9 mouse cellular contexts compared by ENCODE assay signal in the genomic region with DNA sequence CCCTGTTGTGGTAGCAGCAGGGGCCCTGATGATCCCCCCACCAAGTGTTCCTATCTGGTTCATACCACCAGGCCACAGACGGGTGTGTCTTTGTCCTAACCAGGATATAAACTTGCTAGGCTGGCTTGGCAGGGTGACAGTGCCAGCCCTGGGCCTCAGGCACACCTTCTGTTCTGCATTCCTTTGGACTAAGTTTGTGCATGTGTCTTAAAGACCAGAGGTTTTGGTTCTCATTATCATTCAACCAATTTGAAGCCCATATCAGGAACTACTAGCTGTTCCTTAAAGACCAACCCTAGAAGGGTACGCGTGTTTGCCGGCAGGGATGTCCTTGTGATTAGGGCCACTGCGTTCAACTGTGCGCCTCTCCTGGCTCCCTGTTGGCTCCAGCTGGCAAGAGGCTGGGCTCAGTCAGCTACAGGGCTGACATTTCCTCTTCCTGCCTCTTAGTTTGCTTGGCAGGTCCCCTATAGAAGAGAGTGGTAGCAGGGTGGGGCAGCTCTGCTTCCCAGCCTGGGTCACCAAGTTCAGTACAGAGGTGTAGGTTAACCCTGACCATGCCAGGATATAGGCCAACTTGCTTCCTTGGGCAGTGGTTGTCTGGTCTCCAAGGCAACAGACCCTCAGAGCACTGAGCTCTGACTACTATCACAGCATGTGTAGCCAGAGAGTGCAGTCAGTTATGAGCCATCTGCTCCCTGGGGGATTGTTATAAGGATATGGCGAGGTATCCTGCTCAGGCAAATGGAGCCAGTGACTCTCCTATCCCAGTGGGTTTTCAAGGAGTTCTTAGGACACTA. TPM values are rescaled to one million over a fixed set of nuclear protein-coding genes. Genes with fewer than 3 reads are reported as not detected.
DNase-seq lines count a peak whose midpoint lies in the region; ATAC-seq and TF ChIP-seq lines count a peak whose summit lies in the region.
"Had no signal": no experiment of that assay in that cellular context is flagged by ENCODE, and none has a peak within 500 bp of the region (broad histone marks: within the 10 kb centered on the region; RNA-seq: fewer than 3 reads in every experiment).

No protein-coding gene starts in this region.

- no peak overlapping the region for H3K27ac ChIP-seq in heart, postnatal 0 days (ENCODE audit: low read depth)
- peak overlapping the region; percentile 50 for H3K27ac ChIP-seq in MEL (ENCODE audit: control insufficient read depth, low read depth, low read length)
- H3K27ac ChIP-seq: hindbrain, postnatal 0 days had no signal

- H3K36me3 ChIP-seq in heart, postnatal 0 days (replicated peaks; ENCODE audit: control insufficient read depth, insufficient read depth, low read length) = peaks cover 40% of the 10 kb centered on the region
- H3K36me3 ChIP-seq in MEL (ENCODE audit: control insufficient read depth in 1 of 2, insufficient read depth in 2 of 2, low read length in 2 of 2) = peaks cover 0 to 11% of the 10 kb centered on the region in 2 experiments; a peak in 2 of 4 replicates

- no peak overlapping the region for H3K9ac ChIP-seq in heart, postnatal 0 days (replicated peaks; ENCODE audit: low read depth, low read length)
- no peak overlapping the region for H3K9ac ChIP-seq in MEL (ENCODE audit: control insufficient read depth, low read depth, low read length, poor library complexity, severe bottlenecking)

- TF ChIP-seq POLR2A in MEL (IDR thresholded peaks at IDR 0.05; ENCODE audit: control insufficient read depth in 1 of 2, insufficient read depth in 1 of 2, low read depth in 1 of 2, low read length in 2 of 2, poor library complexity in 1 of 2) = no peak

- H3K79me2 ChIP-seq in MEL (ENCODE audit: control insufficient read depth, insufficient read depth, low read length, poor library complexity) = no peaks in the 10 kb centered on the region

- H3K4me1 ChIP-seq in heart, postnatal 0 days (ENCODE audit: control insufficient read depth, insufficient read depth) = peaks cover 12% of the 10 kb centered on the region
- peaks cover 7 to 35% of the 10 kb centered on the region in 2 experiments for H3K4me1 ChIP-seq in MEL (ENCODE audit: control insufficient read depth in 1 of 2, insufficient read depth in 2 of 2, low read length in 2 of 2)

- ATAC-seq in heart, postnatal 0 days (ENCODE audit: insufficient read depth, low read depth) = peak; percentile 43
- ATAC-seq: hindbrain, postnatal 0 days had no signal

- no peak for TF ChIP-seq CTCF in heart, postnatal 0 days (IDR thresholded peaks at IDR 0.05; ENCODE audit: low read depth)
- no peak for TF ChIP-seq CTCF in MEL (IDR thresholded peaks at IDR 0.05 in 2 of 3, conservative IDR thresholded peaks at IDR 0.05 in 1 of 3; ENCODE audit: control insufficient read depth in 1 of 3, insufficient read depth in 1 of 3, low read depth in 2 of 3, low read length in 3 of 3, poor library complexity in 1 of 3, severe bottlenecking in 1 of 3)

- DNase-seq in heart, postnatal 0 days (ENCODE audit: low spot score) = no peak
- no peak for DNase-seq in heart, adult 11 months
- peak; percentile 77 for DNase-seq in MEL (ENCODE audit: low read depth, low spot score)
- DNase-seq in gonadal fat pad, adult 2 months (ENCODE audit: low read depth) = peak; percentile 66
- peak; percentile 76 to 87 for DNase-seq in lung, adult 18-20 months
- DNase-seq in adrenal gland, adult (ENCODE audit: inconsistent age in 2 of 2, low spot score in 1 of 2) = no peak
- DNase-seq in retina, postnatal 1 day = no peak
- no peak for DNase-seq in yolk sac, embryonic 10.5 days (ENCODE audit: low spot score)

- H3K27me3 ChIP-seq in heart, postnatal 0 days (ENCODE audit: control insufficient read depth, insufficient read depth, low read length) = peaks cover 41% of the 10 kb centered on the region
- H3K27me3 ChIP-seq in MEL (ENCODE audit: control insufficient read depth in 1 of 2, insufficient read depth in 2 of 2, low read length in 2 of 2) = no peaks in the 10 kb centered on the region

- H3K4me2 ChIP-seq in heart, postnatal 0 days (ENCODE audit: low read depth, low read length) = no peak overlapping the region

- no peak overlapping the region for H3K4me3 ChIP-seq in heart, postnatal 0 days (ENCODE audit: low read depth, low read length)
- H3K4me3 ChIP-seq in MEL (ENCODE audit: control insufficient read depth in 1 of 2, insufficient read depth in 1 of 2, low read depth in 2 of 2, low read length in 2 of 2) = no peak overlapping the region

- 24% methylated on average over 7 of the region's 7 CpGs for WGBS in heart, postnatal 0 days

- no peaks in the 10 kb centered on the region for H3K9me3 ChIP-seq in heart, postnatal 0 days (replicated peaks; ENCODE audit: control insufficient read depth, low read length)
- H3K9me3 ChIP-seq in MEL (replicated peaks; ENCODE audit: insufficient read depth, low read length) = no peaks in the 10 kb centered on the region

- TF ChIP-seq RAD21 in MEL (IDR thresholded peaks at IDR 0.05; ENCODE audit: low read depth, low read length) = no peak

- no peak for TF ChIP-seq EP300 in heart, postnatal 0 days (IDR thresholded peaks at IDR 0.05; ENCODE audit: low read depth)
- peak in 1 of 2 experiments; percentile 50; a peak in 2 of 4 replicates for TF ChIP-seq EP300 in MEL (IDR thresholded peaks at IDR 0.05; ENCODE audit: low read depth in 1 of 2, low read length in 2 of 2)

TF ChIP-seq in MEL, 35 proteins besides CTCF, POLR2A, EP300 and RAD21 (continues in another document):
- no peak for TF ChIP-seq JUND (IDR thresholded peaks at IDR 0.05; ENCODE audit: low read depth, low read length)
- no peak for TF ChIP-seq ZC3H11A (IDR thresholded peaks at IDR 0.05; ENCODE audit: low read depth, low read length)
- 0 out of 2 replicates have a peak, but pooled peaks have one; percentile 31 for TF ChIP-seq MYC (IDR thresholded peaks at IDR 0.05; ENCODE audit: low read depth, low read length)
- TF ChIP-seq GATA1 (IDR thresholded peaks at IDR 0.05; ENCODE audit: low read depth, low read length) = no peak
- TF ChIP-seq KAT2A (conservative IDR thresholded peaks at IDR 0.05; ENCODE audit: low read depth, low read length) = no peak
- no peak for TF ChIP-seq ZMIZ1 (IDR thresholded peaks at IDR 0.05; ENCODE audit: low read depth, low read length)
- TF ChIP-seq UBTF (IDR thresholded peaks at IDR 0.05; ENCODE audit: borderline replicate concordance, insufficient read depth, low read depth, low read length) = no peak
- TF ChIP-seq CHD1 (IDR thresholded peaks at IDR 0.05; ENCODE audit: low read depth, low read length) = no peak
- TF ChIP-seq CHD2 (IDR thresholded peaks at IDR 0.05; ENCODE audit: low read length) = no peak
- 0 out of 2 replicates have a peak, but pooled peaks have one; percentile 11 for TF ChIP-seq TCF12 (IDR thresholded peaks at IDR 0.05; ENCODE audit: low read depth, low read length)
- no peak for TF ChIP-seq MXI1 (IDR thresholded peaks at IDR 0.05; ENCODE audit: low read depth, low read length)
- no peak for TF ChIP-seq ZNF384 (IDR thresholded peaks at IDR 0.05; ENCODE audit: low read depth, low read length)
- TF ChIP-seq MAZ (IDR thresholded peaks at IDR 0.05; ENCODE audit: low read depth, low read length) = no peak
- no peak for TF ChIP-seq TBP (IDR thresholded peaks at IDR 0.05; ENCODE audit: low read depth, low read length)
- TF ChIP-seq RCOR1 (IDR thresholded peaks at IDR 0.05; ENCODE audit: low read depth, low read length) = no peak
- TF ChIP-seq ETS1 (IDR thresholded peaks at IDR 0.05; ENCODE audit: low read depth, low read length) = 0 out of 2 replicates have a peak, but pooled peaks have one; percentile 28
- TF ChIP-seq BHLHE40 (IDR thresholded peaks at IDR 0.05; ENCODE audit: borderline replicate concordance, low read depth, low read length) = peak; percentile 39; the same call in 1 of the 2 replicates

RNA-seq across cellular contexts. Expression of gene Tmem210, which starts 0.9 kb away (rescaled TPM):
- not detected in 2 replicates for total RNA-seq in heart, postnatal 0 days (2014; rRNA removed; ENCODE audit: low replicate concordance)
- not detected in 2 replicates for polyA plus RNA-seq in heart, postnatal 0 days (2015; fragmentation: Nextera tagmentation; extraction: Ambion mirVana)
- total RNA-seq in MEL (2012; rRNA removed) = not detected in 2 replicates
- polyA plus RNA-seq in MEL (2012; ENCODE audit: insufficient read depth in 1 of 2, insufficient read length in 2 of 2, low read depth in 1 of 2, low replicate concordance in 2 of 2, missing spikeins in 1 of 2) = not detected
- polyA plus RNA-seq in gonadal fat pad, adult 2 months (2012; rRNA removed) = 1.4 and 2.0 TPM in 2 replicates
- total RNA-seq: hindbrain, postnatal 0 days had no signal
- polyA plus RNA-seq: hindbrain, postnatal 0 days had no signal

RNA-seq across cellular contexts. Expression of gene Lrrc26, which starts 2.7 kb away (rescaled TPM):
- total RNA-seq in heart, postnatal 0 days (2014; rRNA removed; ENCODE audit: low replicate concordance) = not detected in 2 replicates
- 1.2 TPM in 1 of 2 replicates, not detected in the other for polyA plus RNA-seq in heart, postnatal 0 days (2015; fragmentation: Nextera tagmentation; extraction: Ambion mirVana)
- total RNA-seq in MEL (2012; rRNA removed) = not detected in 2 replicates
- polyA plus RNA-seq in MEL (2012; ENCODE audit: insufficient read depth in 1 of 2, insufficient read length in 2 of 2, low read depth in 1 of 2, low replicate concordance in 2 of 2, missing spikeins in 1 of 2) = not detected
- 5.1 and 7.0 TPM in 2 replicates for polyA plus RNA-seq in gonadal fat pad, adult 2 months (2012; rRNA removed)

RNA-seq across cellular contexts. Expression of gene Anapc2, which starts 14.8 kb away (rescaled TPM):
- 31.4 and 48.6 TPM in 2 replicates for total RNA-seq in heart, postnatal 0 days (2014; rRNA removed; ENCODE audit: low replicate concordance)
- 41.0 and 46.5 TPM in 2 replicates for polyA plus RNA-seq in heart, postnatal 0 days (2015; fragmentation: Nextera tagmentation; extraction: Ambion mirVana)
- 9.8 and 10.3 TPM in 2 replicates for total RNA-seq in MEL (2012; rRNA removed)
- 10 to 100 TPM in 1 of 2 experiments, not detected in 1; 67.0 TPM for polyA plus RNA-seq in MEL (2012; ENCODE audit: insufficient read depth in 1 of 2, insufficient read length in 2 of 2, low read depth in 1 of 2, low replicate concordance in 2 of 2, missing spikeins in 1 of 2)
- 119 and 122 TPM in 2 replicates for polyA plus RNA-seq in gonadal fat pad, adult 2 months (2012; rRNA removed)

RNA-seq across cellular contexts. Expression of gene Ssna1, which starts 14.8 kb away (rescaled TPM):
- 58.9 and 110 TPM in 2 replicates for total RNA-seq in heart, postnatal 0 days (2014; rRNA removed; ENCODE audit: low replicate concordance)
- 111 and 117 TPM in 2 replicates for polyA plus RNA-seq in heart, postnatal 0 days (2015; fragmentation: Nextera tagmentation; extraction: Ambion mirVana)
- total RNA-seq in MEL (2012; rRNA removed) = 194 and 226 TPM in 2 replicates
- polyA plus RNA-seq in MEL (2012; ENCODE audit: insufficient read depth in 1 of 2, insufficient read length in 2 of 2, low read depth in 1 of 2, low replicate concordance in 2 of 2, missing spikeins in 1 of 2) = 100 to 1,000 TPM in 1 of 2 experiments, not detected in 1; 158 TPM
- 44.6 and 56.3 TPM in 2 replicates for polyA plus RNA-seq in gonadal fat pad, adult 2 months (2012; rRNA removed)

RNA-seq across cellular contexts. Expression of gene Tprn, which starts 24.6 kb away (rescaled TPM):
- total RNA-seq in heart, postnatal 0 days (2014; rRNA removed; ENCODE audit: low replicate concordance) = 5.2 and 5.4 TPM in 2 replicates
- polyA plus RNA-seq in heart, postnatal 0 days (2015; fragmentation: Nextera tagmentation; extraction: Ambion mirVana) = 3.6 and 3.7 TPM in 2 replicates
- 26.1 and 32.9 TPM in 2 replicates for total RNA-seq in MEL (2012; rRNA removed)
- polyA plus RNA-seq in MEL (2012; ENCODE audit: insufficient read depth in 1 of 2, insufficient read length in 2 of 2, low read depth in 1 of 2, low replicate concordance in 2 of 2, missing spikeins in 1 of 2) = 10 to 100 TPM in 1 of 2 experiments, not detected in 1; 50.8 TPM
- 11.4 and 20.5 TPM in 2 replicates for polyA plus RNA-seq in gonadal fat pad, adult 2 months (2012; rRNA removed)

Comparison
In these comparisons a context has a peak if more than half of its experiments do, and no peak if none do; other contexts are left out.
1. DNase-seq: peak in MEL (single experiment), gonadal fat pad, adult 2 months (single experiment) and lung, adult 18-20 months (2 of 2); none in heart, postnatal 0 days (single experiment), heart, adult 11 months (single experiment), adrenal gland, adult (0 of 2), retina, postnatal 1 day (single experiment) and yolk sac, embryonic 10.5 days (single experiment).